Mouse (Mus musculus): ENCODE data around the gene Plbd1. TPM values are rescaled to one million over a fixed set of nuclear protein-coding genes. Genes with fewer than 3 reads are reported as not detected.

Gene Plbd1
- 101 and 110 TPM in 2 replicates for total RNA-seq (2021)
- long read RNA-seq, experiment 1, transcript Plbd1-201 (11 exons, 2,010 nt) = major isoform, 79 of 89 reads
- long read RNA-seq, experiment 1, partial matches to known transcripts = 6 of 89 reads
- long read RNA-seq, experiment 1, other reads (novel, unspliced or antisense) = 4 of 89 reads
- long read RNA-seq, experiment 2, transcript Plbd1-201 (11 exons, 2,010 nt) = major isoform, 61 of 77 reads
- long read RNA-seq, experiment 2, partial matches to known transcripts = 5 of 77 reads
- long read RNA-seq, experiment 2, other reads (novel, unspliced or antisense) = 11 of 77 reads

DNA sequence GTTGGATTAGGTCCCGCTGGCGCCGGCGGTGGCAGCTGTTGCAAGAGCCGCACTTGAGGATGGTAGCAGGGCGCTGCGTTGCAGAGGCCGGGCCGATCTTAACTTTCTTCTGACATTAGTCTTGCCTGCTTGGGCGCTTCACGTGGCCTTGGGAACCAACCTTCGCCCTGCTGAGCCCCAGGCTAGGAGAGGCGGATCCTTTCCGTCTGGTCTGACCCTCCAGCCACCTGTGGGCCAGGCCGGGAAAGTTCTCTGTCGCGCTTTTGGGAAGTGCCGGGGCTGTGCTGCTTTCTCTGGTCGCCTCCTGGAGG, at the start of gene Plbd1:
Gene Plbd1, minus strand, starts transcription at position 223 of the 311 bp plus-strand sequence.
- peak; percentile 92 for DNase-seq

GRCm38 (mm10) chr6:136710408-136710807, 48.7 kb upstream of the Plbd1 start:
- no peak for DNase-seq

GRCm38 (mm10) chr6:136708597-136708996, 46.9 kb upstream of the Plbd1 start:
- DNase-seq = no peak

- no peak for DNase-seq
These were observed 40.1 kb upstream of the Plbd1 start for GRCm38 (mm10) chr6:136701878-136702277.

GRCm38 (mm10) chr6:136701185-136701584, 39.5 kb upstream of the Plbd1 start:
- no peak for DNase-seq

GRCm38 (mm10) chr6:136691314-136691713, 29.6 kb upstream of the Plbd1 start:
- DNase-seq = no peak

- no peak for DNase-seq
These were observed 28.8 kb upstream of the Plbd1 start for GRCm38 (mm10) chr6:136690527-136690926.

DNA sequence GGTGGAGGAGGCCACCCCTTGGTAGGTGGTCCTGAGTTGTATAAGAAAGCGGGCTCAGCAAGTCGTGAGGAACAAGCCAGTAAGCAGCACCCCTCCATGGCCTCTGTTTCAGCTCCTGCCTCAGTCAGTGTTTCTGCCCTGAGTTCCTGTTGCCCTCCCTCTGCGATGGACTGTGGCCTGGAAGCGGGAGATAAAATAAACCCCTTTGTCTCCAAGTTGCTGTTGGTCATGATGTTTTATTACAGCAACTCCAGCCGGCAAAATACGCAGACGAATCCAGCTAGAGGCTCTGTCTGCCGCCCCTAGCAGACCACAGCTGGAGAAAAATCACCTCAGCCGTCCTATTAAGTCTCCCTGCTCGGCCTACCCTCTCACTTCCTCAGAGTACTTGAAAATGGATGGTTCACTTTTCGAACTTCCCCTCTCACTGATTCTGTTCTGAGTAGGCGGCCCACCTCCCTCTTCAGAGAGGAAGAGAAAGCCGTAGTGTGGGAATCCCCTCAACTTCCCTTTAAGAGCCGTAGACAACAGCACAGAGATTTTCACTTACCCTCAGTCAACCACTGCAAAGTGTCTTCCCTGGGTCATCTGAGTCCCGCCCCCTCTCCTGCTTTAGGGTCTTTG, 28.2 kb upstream of the Plbd1 start:
- no peak for DNase-seq

- DNase-seq = no peak
These were observed 23.7 kb upstream of the Plbd1 start for GRCm38 (mm10) chr6:136685433-136685832.

GRCm38 (mm10) chr6:136683410-136684334, 21.9 kb upstream of the Plbd1 start:
- peak; percentile 50 for DNase-seq

DNA sequence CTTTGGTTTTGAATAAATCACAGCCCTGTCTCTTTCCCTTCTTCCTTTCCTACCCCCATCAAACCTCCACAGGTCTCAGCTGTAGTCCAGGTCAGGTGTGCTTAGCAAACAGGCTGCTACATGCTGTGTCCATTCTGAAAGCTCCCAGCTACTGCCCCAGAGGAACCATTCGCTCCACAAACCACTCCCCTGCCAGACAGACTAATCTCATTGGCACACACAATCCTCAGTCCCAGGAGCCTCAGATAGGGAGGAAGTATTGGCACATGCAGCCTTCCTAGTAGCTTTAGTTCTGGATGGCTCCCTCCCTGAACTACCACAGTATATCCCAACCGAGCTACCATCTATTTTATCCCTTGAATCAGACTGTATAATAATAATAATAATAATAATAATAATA, 17.7 kb upstream of the Plbd1 start:
- peak; percentile 56 for DNase-seq

- DNase-seq = no peak
These were observed 13.2 kb upstream of the Plbd1 start for GRCm38 (mm10) chr6:136674935-136675334.

GRCm38 (mm10) chr6:136672467-136672866, 10.7 kb upstream of the Plbd1 start:
- DNase-seq = peak; percentile 68

- no peak for DNase-seq
These were observed 7.5 kb upstream of the Plbd1 start for GRCm38 (mm10) chr6:136669274-136669673.

DNA sequence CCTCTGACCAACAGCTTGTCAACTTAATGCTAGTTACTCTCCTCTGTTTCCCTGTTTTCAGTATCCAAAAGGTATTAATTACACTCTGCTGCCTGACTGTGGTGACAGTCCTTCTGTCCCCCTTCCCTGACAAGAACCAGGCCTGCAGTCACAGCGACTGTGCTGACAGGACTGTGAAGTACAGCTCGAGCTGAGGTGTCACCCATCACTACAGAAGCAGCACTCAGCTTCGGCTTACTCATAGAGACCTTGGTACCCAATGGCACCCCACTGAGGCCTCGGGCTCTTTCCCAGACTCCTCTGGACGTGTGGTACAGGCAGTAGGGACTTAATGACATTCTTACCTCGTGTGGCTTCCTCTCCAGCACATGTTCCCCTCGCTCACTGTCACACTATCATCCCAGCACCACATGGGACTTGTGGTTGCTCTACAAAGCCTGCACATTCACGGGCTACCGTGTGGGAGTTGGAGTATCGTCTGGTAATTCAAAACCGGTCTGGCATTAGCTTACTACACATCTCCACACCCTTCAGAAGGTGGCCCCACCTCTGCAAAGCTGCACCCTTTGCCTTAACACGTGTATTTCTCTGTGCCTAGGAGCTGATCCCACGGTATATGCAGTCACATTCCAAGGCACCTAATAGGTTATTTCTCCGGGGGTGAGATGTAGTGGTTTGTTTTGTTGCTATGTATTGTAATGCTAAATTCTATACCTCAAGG, 6.7 kb upstream of the Plbd1 start:
- no peak for DNase-seq

DNA sequence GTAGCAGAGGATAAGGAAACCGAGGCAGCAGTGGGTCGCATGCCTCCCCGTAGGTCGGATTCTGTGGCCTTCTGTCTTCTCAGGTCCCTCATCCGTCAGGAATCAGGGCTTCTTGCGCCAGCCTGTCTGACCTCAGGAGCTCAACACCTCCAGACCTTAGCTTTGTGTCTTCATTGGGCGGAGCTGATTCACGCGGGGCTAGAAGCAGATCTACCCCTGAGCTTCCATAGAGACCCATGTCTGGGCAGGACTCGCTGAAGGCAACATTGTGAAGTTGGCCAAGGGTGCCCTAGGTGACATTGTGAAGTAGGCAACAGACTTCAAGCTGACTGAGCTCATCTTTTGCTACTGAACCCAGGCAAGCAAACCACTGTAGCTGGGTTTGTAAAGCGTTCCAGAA, 335 bp upstream of the Plbd1 start:
- no peak for DNase-seq

GRCm38 (mm10) chr6:136660831-136661705, 660 bp downstream of the Plbd1 start:
- no peak for DNase-seq

DNA sequence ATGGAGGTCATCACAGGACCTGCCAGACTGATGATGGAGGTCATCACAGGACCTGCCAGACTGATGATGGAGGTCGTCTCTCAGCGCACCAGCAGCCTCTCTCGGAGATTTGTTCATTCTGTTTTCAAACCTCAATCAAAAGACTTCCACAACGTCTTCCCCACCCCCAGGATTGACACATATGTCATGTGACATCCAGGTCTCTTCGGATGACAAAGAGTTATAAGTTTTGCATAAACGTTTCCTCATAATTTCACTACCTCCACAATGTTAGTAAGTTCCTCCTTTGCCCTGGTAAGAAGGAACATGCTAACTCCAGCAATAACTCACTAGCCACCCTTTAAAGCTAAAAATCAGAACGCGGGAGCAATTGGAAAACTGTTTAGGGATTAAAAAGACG, 2.5 kb downstream of the Plbd1 start:
- DNase-seq = no peak

DNA sequence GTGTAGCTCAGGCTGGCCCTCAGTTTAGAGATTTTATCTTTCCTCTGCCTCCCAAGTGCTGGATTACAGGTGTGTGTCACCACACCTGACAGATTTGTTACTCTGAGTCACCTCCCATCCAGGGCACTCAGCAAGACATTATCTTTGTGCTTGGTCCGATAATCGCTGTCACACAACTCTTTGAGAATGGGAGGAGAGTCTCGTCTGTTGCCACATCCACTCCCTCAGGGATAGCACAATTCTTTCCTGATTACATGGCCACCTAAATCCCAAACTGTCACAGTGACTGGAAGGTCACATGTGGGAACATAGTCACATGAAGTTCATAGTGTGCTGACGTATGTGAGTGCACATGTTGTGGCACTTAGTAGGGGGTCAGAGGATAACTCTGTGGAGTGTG, 3.4 kb downstream of the Plbd1 start:
- DNase-seq = no peak

DNA sequence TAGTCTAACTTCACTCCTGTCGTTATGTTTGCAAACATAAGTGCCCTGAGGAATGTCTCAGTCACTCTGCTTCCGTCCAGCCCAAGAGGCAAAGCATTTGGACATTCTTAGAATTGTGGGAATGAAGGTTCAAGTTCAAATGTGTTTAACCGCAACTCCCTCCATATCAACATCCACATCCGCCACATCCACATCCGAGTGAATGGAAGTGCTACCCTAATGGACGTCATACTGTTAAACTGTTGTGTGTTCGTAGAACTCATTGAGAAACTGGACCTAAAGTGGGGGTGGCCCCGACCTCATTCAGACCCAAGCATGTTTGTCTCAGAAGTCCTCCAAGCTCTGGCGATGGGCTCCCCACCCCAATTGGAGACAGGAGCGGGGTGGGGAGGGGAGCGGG, 5.9 kb downstream of the Plbd1 start:
- no peak for DNase-seq

DNA sequence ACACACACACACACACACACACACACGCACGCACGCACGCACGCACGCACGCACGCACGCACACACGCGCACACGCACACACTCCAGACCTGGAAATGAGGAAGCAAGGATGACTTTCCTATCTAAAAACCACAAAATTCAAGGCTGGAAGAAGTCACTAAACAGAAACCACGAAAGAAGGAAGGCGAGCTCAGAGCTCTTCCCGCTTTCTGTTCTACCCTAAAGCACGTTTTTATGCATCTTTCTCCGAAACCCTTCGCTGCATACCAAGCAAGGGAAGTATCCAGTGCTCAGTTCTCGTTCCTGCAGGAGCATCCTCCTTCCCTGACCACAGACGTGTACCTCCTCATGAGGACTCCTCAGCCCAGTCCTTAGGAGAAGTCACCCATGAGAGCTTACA, 7.3 kb downstream of the Plbd1 start:
- no peak for DNase-seq

DNA sequence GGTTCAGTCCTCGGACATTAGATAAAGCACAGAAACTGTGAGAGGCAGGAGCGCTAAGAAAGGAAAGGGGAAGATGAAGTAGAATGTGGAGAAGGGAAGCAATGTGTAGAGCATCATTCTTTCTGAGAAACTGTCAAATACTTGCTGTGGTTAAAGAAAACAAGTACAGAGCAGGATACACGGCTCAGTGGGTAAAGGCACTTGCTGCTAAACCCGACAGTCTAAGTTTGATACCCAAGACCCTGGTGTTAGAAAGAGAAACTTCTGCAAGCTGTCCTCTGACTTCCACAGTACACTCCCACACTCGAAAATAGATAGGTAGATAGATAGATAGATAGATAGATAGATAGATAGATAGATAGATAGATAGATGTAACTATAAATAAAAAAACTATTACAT, 8.4 kb downstream of the Plbd1 start:
- no peak for DNase-seq
